Mouse (Mus musculus): ENCODE results near the gene Gpr153. TPM values are rescaled to one million over a fixed set of nuclear protein-coding genes. Genes with fewer than 3 reads are reported as not detected.

Gene Gpr153
- polyA plus RNA-seq, 1 experiment from 2014 or later = 6.4 TPM

DNA sequence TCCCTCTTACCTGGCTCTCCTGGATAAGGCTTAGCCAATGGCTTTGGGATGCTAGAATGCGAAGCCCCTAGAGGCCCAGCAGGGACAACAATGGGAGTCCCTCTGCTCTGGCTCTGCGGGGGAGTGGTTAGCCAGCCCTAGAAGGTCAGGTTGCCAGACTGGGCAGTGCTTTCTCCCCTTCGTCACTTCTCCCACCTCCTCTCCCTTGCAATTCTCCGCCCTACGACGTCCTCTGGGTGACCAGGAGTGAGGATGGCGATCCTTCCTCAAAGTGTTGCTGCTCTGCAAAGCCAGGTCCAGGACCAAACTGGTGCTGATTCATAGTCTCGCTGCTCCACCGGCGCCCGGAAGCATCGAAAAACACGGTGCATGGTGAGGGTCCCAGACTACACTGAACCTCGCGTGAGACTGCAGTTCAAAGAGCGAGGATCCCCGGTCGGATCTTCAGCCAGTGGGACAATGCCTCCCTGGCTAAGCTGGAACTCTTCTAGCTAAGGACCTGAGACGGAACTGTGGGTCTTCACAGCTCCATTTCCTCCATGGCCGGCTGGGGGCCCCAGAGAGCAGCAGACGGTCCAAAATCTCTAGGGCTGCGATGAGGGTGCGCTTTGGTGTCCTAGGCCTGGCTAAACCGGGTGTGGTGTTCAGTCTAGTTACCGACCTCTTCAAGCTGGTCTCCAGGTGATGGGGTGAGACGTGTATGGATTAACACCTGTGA is 44.6 kb downstream of the Gpr153 start, which contains the start of gene Rnf207:
Gene Rnf207 (minus strand): TSS at position 477 of the 718 bp plus-strand sequence.
- 5% methylated on average over 26 of the region's 26 CpGs for WGBS
- no peak for ATAC-seq (ENCODE audit: insufficient number of reproducible peaks, insufficient read depth, low FRiP score, low TSS enrichment, low read depth)
- peaks cover 18% of the 10 kb centered on the region for H3K4me1 ChIP-seq (replicated peaks)
- peak within 1 kb of the TSS; percentile 43 for H3K4me2 ChIP-seq
- peak within 1 kb of the TSS; percentile 38; the same call in 1 of the 2 replicates for H3K9ac ChIP-seq (replicated peaks)
- H3K27me3 ChIP-seq = peaks cover 64% of the 10 kb centered on the region
- H3K9me3 ChIP-seq = no peaks in the 10 kb centered on the region
- H3K4me3 ChIP-seq (replicated peaks) = peak within 1 kb of the TSS; percentile 18
- H3K27ac ChIP-seq = no peak within 1 kb of the TSS
- no peaks in the 10 kb centered on the region for H3K36me3 ChIP-seq

- ATAC-seq (ENCODE audit: insufficient number of reproducible peaks, insufficient read depth, low FRiP score, low TSS enrichment, low read depth) = no peak
- WGBS = 46% methylated on average over 5 of the region's 5 CpGs
- H3K4me1 ChIP-seq (replicated peaks) = peaks cover 4% of the 10 kb centered on the region; the same call in 1 of the 2 replicates
These were observed 47.4 kb downstream of the Gpr153 start for GRCm38 (mm10) chr4:152321464-152321863.

DNA sequence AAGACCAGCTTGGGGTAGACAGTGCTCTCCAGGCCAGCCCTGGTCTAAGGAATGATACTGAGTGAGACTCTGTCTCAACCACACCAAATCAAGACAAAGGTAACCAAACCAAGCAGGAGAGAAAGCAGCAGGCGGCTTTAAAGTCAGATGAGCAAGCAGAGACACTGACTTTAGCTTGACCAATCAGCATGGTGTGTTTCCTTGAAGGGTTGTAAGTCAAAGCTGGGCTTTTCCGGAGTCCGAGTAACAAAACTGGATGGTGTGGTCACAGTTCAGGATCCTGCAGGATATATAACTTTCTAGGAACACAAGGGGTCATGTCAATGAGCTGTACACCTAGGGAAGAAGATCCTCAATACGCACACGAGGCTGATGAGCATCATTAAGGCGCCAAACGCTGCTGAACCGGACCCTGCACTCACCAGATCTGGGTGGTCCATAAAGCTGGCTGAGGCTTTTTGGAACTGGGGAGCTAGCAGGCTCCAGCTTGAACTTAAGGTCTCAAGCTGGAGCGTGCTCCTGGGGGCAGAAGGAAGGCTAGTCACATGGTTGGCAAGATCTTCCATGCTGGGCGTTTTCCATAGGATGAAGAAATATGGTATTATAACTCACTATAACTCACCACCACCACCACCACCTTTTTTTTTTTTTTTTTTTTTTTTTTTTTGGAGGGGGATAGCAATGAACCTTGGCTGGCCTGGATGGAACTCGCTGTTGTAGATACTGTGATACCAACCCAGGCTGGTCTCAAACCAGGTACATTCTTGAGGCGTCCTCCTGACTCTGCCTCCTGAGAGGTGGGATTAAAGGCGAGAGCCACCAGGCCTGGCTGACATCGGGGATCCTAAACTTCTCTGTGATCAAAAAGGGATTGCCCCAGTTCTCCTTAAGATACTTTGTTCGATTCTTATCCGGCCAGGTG is 50.9 kb downstream of the Gpr153 start:
- peaks cover 26% of the 10 kb centered on the region for H3K36me3 ChIP-seq
- H3K9ac ChIP-seq (replicated peaks) = peak overlapping the region; percentile 95; the same call in 1 of the 2 replicates
- no peaks in the 10 kb centered on the region for H3K9me3 ChIP-seq
- ATAC-seq (ENCODE audit: insufficient number of reproducible peaks, insufficient read depth, low FRiP score, low TSS enrichment, low read depth) = peak; percentile 40
- H3K27me3 ChIP-seq = peaks cover 9% of the 10 kb centered on the region
- no peak overlapping the region for H3K27ac ChIP-seq
- peak overlapping the region; percentile 97 for H3K4me3 ChIP-seq (replicated peaks)
- peak overlapping the region; percentile 80 for H3K4me2 ChIP-seq
- 60% methylated on average over 16 of the region's 16 CpGs for WGBS
- peaks cover 13% of the 10 kb centered on the region for H3K4me1 ChIP-seq (replicated peaks)

More at GRCm38 (mm10) chr4:152321464-152321863, 47.4 kb downstream of the Gpr153 start:
- Histone ChIP-seq H3K36me3 (no peaks in the 10 kb centered on the region), H3K4me3 (replicated peaks) (no peak overlapping the region), H3K27me3 (peaks cover 36% of the 10 kb centered on the region), H3K27ac (no peak overlapping the region), H3K9ac (replicated peaks) (no peak overlapping the region), H3K9me3 (no peaks in the 10 kb centered on the region), H3K4me2 (no peak overlapping the region)

GRCm38 (mm10) chr4:152325574-152326411 is 51.8 kb downstream of the Gpr153 start, which contains the start of gene Rpl22:
Gene Rpl22 (plus strand): TSS chr4:152325742.
- ATAC-seq (ENCODE audit: insufficient number of reproducible peaks, insufficient read depth, low FRiP score, low TSS enrichment, low read depth) = peak; percentile 95
- peak within 1 kb of the TSS; percentile 97 for H3K4me3 ChIP-seq (replicated peaks)
- peak within 1 kb of the TSS; percentile 95 for H3K9ac ChIP-seq (replicated peaks)
- no peaks in the 10 kb centered on the region for H3K9me3 ChIP-seq
- under 1% methylated on average over 70 of the region's 70 CpGs for WGBS
- peaks cover 13% of the 10 kb centered on the region for H3K4me1 ChIP-seq (replicated peaks)
- peaks cover 35% of the 10 kb centered on the region for H3K36me3 ChIP-seq
- peaks cover 9% of the 10 kb centered on the region for H3K27me3 ChIP-seq
- peak within 1 kb of the TSS; percentile 80 for H3K4me2 ChIP-seq
- H3K27ac ChIP-seq = peak within 1 kb of the TSS; percentile 77

GRCm38 (mm10) chr4:152326543-152326942 is 52.5 kb downstream of the Gpr153 start:
- Histone ChIP-seq H3K9ac (replicated peaks) (peak overlapping the region; percentile 95), H3K27ac (no peak overlapping the region), H3K9me3 (no peaks in the 10 kb centered on the region), H3K4me2 (peak overlapping the region; percentile 80), H3K27me3 (peaks cover 3% of the 10 kb centered on the region; the same call in 1 of the 2 replicates), H3K4me3 (replicated peaks) (peak overlapping the region; percentile 97), H3K36me3 (peaks cover 42% of the 10 kb centered on the region), H3K4me1 (replicated peaks) (peaks cover 13% of the 10 kb centered on the region)
- WGBS = 2% methylated on average over 11 of the region's 11 CpGs
- ATAC-seq (ENCODE audit: insufficient number of reproducible peaks, insufficient read depth, low FRiP score, low TSS enrichment, low read depth) = no peak

DNA sequence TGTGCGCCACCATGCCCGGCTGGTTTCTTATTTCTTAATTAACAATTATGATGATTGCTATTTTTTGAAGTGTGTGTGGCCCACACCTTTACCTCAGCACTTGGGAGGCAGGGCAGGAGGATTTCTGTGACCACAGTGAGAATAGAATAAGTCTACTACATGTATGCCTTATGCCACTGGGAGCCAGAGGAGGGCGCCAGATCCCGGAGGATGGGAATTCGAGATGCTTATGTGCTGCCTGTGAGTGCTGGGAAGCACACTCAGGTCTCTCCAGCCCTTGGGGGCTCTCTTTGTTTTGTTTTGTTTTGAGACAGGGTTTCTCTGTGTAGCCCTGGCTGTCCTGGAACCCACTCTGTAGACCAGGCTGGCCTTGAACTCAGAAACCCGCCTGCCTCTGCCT is 54.7 kb downstream of the Gpr153 start:
- WGBS = 78% methylated on average over 6 of the region's 6 CpGs

GRCm38 (mm10) chr4:152332952-152333351 is 58.9 kb downstream of the Gpr153 start:
- Histone ChIP-seq H3K9me3 (no peaks in the 10 kb centered on the region), H3K4me1 (replicated peaks) (no peaks in the 10 kb centered on the region; the same call in 1 of the 2 replicates), H3K36me3 (peaks cover 82% of the 10 kb centered on the region), H3K27me3 (peaks cover 28% of the 10 kb centered on the region), H3K9ac (replicated peaks) (no peak overlapping the region), H3K27ac (0 out of 2 replicates have a peak overlapping the region, but pooled peaks have one; percentile 25), H3K4me2 (no peak overlapping the region), H3K4me3 (replicated peaks) (no peak overlapping the region)
- WGBS = 46% methylated on average over 2 of the region's 2 CpGs
- no peak for ATAC-seq (ENCODE audit: insufficient number of reproducible peaks, insufficient read depth, low FRiP score, low TSS enrichment, low read depth)

More for the DNA sequence above, 54.7 kb downstream of the Gpr153 start:
- Histone ChIP-seq H3K27ac (no peak overlapping the region), H3K9me3 (no peaks in the 10 kb centered on the region), H3K4me1 (replicated peaks) (peaks cover 13% of the 10 kb centered on the region), H3K4me3 (replicated peaks) (no peak overlapping the region), H3K36me3 (peaks cover 64% of the 10 kb centered on the region), H3K4me2 (no peak overlapping the region), H3K9ac (replicated peaks) (no peak overlapping the region), H3K27me3 (no peaks in the 10 kb centered on the region)
- no peak for ATAC-seq (ENCODE audit: insufficient number of reproducible peaks, insufficient read depth, low FRiP score, low TSS enrichment, low read depth)

DNA sequence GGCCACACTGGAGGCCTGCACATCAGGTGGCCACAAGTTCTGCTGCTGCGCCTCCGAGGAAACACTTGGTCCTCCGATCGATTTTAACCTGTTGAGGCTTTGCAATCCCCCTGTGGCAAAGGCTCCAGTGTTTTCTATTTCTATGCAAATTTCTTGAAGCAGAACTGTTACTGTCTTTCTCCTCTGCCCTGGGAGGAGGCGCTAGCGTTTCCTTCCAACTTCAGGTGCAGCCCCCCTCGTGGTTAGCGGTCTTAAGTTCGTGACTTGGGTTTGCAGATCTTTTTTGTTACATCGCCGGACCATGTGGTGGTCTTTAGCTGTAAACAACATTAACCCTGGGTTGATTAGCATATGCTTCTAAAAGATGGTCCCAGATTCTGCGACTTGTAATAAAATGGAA is 59.6 kb downstream of the Gpr153 start:
- no peak for ATAC-seq (ENCODE audit: insufficient number of reproducible peaks, insufficient read depth, low FRiP score, low TSS enrichment, low read depth)
- Histone ChIP-seq H3K4me2 (no peak overlapping the region), H3K4me3 (replicated peaks) (no peak overlapping the region), H3K27me3 (peaks cover 35% of the 10 kb centered on the region), H3K27ac (no peak overlapping the region), H3K36me3 (peaks cover 76% of the 10 kb centered on the region), H3K4me1 (replicated peaks) (peaks cover 2% of the 10 kb centered on the region), H3K9me3 (no peaks in the 10 kb centered on the region), H3K9ac (replicated peaks) (no peak overlapping the region)
- 95% methylated on average over 12 of the region's 12 CpGs for WGBS

Measured in limb, embryonic 12.5 days (tissue).